Mouse (Mus musculus) T-helper 2 cell (primary cell): ENCODE measurements around the gene Ep300.
"Not testable (repeated sequence)": the region's sequence is repeated elsewhere in the genome, so short reads cannot be mapped to it uniquely, and the experiment has no call there.

Experiments used
- in situ Hi-C: fragments of 300-600 bp; cut with MboI, MseI; formaldehyde crosslinking; loops from one replicate; pipeline ENCODE4 v1.15.1; 2025; ENCODE audit warnings: high pct_unique_total_duplicates

Ep300 gene

DNA sequence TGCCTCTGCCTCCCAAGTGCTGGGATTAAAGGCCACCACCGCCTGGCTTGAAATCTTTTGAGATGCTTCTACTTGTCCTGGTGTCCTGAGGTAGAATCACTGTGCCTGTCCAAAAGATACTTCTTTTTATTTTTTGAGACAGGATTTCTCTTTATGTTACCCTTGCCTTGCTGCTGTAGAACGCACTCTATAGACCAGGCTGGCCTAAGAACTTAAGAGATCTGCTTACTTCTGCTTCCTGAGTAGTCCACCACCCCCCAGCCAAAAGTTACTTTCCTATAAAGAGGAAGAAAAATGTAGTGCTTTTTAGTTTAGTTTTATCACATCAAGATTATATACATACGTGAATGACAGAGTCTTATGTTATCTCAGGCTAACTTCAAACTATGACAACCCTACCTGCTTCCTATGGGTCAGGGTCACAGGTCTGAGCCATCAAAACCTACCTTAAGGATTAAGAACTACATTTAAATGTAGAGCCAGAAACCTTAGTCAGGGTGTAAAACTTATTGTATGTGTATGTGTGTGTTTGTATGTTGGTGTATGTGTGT lies 9.1 kb downstream of the Ep300 start:
- in situ Hi-C loops, result no loop called here

DNA sequence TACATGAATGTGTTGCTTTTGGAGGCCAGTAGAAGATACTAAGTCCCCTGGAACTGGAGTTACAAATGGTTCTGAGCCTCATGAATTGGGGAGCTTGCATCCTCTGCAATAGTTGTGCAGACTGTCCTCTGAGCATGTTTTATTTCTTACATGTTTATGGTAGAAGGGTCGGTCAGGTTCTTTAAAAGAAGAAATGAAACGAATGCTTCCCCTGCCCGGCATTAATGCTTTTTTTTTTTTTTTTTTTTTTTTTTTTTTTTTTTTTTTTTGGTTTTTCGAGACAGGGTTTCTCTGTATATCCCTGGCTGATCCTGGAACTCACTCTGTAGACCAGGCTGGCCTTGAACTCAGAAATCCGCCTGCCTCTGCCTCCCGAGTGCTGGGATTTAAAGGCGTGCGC lies 13.6 kb downstream of the Ep300 start:
- in situ Hi-C loops, result not testable (repeated sequence)

DNA sequence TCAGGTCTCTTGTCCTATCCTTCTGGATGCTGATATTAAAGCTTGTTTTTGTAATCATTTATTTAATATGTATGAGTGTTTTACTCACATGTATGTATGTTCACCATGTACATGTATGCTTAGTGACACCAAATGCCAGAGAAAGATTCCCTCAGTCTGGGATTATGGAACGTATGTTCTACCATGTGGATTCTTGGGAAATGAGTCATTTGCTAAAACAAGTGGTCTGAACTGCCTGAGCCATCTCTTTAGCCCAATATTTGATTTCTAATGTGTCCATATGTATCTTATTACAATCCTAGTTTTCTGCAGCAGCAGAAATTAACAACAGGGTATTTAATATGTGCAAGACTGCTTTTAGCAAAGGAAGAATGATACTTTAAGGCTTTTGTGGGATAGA lies 20.1 kb downstream of the Ep300 start:
- in situ Hi-C loops, result loop anchor here (5.0 to 10.0 kb wide), 2 partner anchors 47 to 130 kb away; no protein-coding TSS in a partner anchor

DNA sequence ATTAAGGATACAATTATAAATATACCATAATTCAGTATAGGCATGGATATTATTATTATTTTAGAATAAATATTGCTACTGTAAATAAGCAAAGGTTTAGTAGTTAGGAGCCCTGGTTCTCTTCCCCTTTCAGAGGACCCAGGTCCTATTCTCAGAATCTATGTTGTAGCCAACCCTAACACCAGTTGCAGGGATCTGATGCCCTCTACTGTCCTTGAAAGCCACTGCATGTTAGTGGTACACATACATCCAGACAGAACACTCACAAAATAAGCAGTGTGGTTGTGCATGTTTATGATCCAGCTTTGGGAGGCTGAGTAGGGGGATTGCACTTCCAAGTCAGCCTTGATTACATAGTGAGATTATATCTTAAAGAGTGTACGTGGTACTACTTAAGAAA lies 21.5 kb downstream of the Ep300 start:
- in situ Hi-C loops, result loop anchor here (5.0 to 10.0 kb wide), 2 partner anchors 46 to 132 kb away; no protein-coding TSS in a partner anchor

DNA sequence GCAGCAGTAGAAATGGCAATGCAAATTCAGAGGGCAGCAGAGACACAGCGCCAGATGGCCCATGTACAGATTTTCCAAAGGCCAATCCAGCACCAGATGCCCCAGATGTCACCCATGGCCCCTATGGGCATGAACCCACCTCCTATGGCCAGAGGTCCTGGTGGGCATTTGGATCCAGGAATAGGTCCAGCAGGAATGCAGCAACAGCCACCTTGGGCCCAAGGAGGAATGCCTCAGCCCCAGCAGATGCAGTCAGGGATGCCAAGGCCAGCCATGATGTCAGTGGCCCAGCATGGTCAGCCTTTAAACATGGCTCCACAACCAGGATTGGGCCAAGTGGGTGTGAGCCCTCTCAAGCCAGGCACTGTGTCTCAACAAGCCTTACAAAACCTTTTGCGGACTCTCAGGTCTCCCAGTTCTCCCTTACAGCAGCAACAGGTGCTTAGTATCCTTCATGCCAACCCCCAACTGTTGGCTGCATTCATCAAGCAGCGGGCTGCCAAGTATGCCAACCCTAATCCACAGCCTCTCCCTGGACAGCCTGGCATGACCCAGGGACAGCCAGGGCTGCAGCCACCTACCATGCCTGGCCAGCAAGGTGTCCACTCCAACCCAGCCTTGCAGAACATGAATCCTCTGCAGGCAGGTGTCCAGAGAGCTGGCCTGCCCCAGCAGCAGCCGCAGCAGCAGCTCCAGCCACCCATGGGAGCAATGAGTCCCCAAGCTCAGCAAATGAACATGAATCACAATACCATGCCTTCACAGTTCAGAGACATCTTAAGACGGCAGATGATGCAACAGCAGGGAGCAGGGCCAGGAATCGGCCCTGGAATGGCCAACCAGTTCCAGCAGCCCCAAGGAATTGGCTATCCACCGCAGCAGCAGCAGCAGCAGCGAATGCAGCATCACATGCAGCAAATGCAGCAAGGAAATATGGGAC lies 64.6 kb downstream of the Ep300 start:
- in situ Hi-C loops, result loop anchor here (5.0 kb wide), 1 partner anchor 42 kb away; no protein-coding TSS in a partner anchor

DNA sequence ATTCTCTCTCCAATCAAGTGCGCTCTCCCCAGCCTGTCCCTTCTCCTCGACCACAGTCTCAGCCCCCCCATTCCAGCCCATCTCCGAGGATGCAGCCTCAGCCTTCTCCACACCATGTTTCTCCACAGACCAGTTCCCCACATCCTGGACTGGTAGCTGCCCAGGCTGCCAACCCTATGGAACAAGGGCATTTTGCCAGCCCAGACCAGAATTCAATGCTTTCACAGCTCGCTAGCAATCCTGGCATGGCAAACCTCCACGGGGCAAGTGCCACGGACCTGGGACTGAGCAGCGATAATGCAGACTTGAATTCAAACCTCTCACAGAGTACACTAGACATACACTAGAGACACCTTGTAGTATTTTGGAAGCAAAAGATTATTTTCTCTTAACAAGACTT lies 65.5 kb downstream of the Ep300 start:
- in situ Hi-C loops, result loop anchor here (5.0 kb wide), 1 partner anchor 43 kb away; no protein-coding TSS in a partner anchor

DNA sequence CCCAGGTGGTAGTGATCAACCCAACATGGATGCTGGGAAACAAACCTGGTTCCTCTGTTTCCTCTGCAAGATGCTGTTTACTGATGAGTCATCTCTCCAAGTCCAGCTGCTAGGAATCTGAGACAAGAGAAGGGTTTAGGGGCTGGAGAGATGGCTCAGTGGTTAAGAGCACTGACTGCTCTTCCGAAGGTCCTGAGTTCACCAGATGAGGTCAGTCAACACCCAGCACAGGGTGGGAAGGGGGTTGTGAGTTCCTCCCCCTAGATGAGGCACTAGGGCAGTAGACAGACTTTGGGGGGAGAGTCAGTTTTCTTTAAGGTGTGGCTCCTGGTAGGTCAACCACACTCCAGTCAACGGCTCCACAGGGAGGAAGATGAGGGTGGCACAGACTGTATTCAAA lies 76.5 kb downstream of the Ep300 start:
- in situ Hi-C loops, result no loop called here

DNA sequence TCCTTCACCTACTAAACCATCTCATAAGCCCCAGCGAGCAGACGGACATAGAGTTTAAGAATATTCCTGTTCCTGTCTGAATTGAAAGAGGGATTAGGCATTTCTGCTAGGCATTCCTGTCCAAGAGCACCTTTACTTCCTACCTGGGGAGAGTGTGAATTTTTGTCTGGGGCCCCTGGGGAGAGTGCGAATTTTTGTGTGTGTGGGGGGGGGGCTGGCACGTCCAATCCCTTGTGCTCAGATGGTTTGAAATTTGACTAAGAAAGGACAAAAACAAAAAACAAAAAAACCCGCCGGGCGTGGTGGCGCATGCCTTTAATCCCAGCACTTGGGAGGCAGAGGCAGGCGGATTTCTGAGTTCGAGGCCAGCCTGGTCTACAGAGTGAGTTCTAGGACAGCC lies 78.1 kb downstream of the Ep300 start:
- in situ Hi-C loops, result no loop called here

DNA sequence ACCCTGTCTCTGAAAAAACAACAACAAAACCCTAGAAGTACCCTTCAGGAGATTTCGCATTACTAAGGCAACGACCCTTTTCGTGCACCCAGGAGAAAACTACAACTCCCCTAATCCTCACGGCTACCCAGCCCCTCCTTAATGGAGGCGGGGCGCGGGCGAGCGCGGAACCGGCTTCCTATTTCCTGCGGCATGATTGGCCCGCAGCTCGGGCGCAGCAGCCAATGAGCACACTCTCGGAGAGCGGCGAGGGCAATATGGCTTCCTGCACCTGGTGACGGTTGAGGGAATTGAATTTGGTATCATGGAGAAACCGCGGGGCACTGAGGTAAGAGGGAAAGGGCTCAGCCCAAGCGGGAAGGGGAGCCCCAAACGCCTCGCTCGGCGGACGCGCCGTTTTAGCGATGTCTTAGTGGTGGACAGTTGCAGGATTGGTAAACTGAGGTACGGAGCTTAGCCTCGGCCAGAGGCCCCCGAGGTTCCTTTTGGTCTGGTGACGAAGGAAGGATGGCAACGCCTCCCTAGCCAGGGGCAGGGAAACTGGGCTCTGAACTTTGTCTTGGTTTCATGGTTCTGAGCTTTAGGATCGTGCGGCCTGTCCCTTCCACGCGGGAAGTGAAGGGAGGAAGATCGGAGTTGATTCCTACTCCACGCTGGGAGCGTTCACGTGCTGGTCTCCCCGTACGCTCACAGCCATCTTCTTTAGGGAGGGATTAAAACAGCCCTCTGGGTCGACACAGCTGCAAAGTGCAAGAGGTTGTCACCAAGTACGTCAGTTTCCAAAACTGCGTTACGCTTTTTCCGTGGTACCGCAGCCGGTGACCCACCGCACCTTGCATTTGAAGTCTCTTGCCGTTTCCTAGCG lies 78.8 kb downstream of the Ep300 start, which contains the start of gene L3mbtl2:
TSS of gene L3mbtl2 (plus strand) at position 193 of the 865 bp plus-strand sequence.
- in situ Hi-C loops, result no loop called here

DNA sequence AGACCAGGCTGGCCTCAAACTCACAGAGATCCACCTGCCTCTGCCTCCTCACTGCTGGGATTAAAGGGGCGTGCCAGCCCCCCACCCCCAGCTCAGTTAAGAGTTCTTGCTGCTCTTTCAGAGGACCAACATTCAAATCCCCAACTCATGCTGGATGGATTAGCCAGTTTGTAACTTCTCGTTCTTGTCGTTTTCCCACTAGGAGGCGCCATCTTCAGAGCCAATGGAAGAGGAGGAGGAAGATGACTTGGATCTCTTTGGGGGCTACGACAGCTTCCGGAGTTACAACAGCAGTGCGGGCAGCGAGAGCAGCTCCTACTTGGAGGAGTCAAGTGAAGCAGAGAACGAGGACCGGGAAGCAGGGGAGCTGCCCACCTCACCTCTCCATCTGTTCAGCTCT lies 81.8 kb downstream of the Ep300 start:
- in situ Hi-C loops, result no loop called here

DNA sequence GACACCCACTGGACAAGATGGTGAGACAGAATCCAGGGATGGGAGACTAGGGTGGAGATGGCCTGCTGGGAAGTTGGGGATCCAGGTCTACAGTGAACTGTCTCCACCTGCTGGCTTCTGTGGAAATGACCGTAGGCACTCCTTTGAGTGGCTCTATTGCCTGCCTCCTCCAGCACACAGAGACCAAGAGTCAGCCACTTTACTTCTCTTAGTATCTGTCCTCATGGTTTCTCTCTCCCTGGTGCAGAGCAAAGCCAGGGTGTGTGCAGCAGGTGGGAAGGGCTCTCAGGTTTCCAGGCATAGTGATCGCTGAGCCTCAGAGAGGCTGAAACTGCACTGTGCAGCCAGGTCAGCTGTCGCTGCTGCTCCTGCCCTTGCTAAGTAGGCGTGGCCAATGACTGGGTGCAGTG lies 85.1 kb downstream of the Ep300 start:
- in situ Hi-C loops, result no loop called here

DNA sequence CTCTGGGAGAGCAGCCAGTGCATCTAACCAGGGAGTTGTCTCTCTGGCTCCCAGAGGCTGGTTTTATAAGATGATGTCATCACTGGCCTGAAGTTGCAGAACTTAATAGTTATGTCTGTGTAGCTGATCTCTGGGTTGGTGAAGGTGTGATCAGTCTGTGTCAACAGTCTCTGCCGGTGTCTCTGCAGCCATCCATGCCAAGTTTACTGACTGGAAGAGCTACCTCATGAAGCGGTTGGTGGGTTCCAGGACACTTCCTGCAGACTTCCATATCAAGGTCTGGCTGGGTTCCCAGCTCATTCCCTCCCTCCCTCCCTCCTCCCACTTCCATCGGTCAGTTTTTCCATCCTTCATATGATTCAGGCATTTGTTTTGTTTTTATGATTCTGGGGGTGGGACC lies 91.5 kb downstream of the Ep300 start:
- in situ Hi-C loops, result no loop called here

DNA sequence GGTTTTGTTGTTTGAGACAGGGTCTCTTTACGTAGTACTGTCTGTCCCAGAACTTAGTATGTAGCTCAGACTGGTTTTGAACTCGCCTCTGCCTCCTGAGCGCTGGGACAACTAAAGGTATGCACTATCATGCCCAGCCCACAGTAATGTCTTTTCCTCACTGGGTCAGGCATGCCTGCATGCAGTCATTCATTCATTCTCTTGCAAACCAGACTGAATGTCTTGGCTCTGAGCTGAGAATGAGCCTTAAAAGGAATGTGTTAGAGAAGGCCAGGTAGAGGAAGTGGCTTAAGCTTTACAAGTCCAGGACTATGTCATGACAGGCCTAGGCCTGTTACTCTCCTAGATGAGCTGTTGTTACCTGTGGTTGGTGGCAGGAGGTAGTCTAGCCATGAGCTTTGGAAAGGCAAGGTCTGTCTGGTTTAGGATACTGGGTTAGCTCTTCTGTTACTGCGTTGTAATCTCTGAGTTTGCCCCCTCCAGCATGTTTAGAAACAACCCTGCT lies 95.2 kb downstream of the Ep300 start:
- in situ Hi-C loops, result no loop called here

DNA sequence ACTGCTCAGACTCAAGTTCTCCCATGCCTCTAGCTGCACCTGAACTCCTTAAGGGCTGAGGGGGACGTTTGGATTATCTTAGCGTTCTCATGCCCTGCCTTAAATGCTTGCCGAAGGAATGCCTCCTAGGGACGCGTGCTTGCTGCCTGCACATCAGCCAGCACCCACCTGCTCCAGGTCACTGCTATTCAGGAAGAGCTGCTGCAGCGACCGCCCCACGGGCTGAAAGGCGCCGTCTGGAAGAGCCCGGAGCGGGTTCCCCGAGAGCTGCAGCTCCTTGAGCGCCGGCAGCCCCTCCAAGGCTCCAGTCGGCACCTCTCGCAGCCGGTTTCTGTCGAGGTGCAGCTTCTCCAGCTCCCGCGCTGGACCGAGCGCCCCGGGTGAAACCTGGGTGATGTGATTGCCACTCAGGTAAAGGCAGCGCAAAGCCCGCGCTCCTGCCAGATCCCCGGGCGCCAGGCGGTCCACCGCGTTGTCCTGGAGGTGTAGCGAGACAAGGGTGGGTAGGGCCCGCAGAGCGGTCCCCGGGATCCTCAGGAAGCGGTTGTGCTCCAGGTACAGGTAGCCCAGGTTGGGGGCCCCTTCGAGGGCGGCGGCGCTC lies 108.3 kb downstream of the Ep300 start:
- in situ Hi-C loops, result no loop called here

DNA sequence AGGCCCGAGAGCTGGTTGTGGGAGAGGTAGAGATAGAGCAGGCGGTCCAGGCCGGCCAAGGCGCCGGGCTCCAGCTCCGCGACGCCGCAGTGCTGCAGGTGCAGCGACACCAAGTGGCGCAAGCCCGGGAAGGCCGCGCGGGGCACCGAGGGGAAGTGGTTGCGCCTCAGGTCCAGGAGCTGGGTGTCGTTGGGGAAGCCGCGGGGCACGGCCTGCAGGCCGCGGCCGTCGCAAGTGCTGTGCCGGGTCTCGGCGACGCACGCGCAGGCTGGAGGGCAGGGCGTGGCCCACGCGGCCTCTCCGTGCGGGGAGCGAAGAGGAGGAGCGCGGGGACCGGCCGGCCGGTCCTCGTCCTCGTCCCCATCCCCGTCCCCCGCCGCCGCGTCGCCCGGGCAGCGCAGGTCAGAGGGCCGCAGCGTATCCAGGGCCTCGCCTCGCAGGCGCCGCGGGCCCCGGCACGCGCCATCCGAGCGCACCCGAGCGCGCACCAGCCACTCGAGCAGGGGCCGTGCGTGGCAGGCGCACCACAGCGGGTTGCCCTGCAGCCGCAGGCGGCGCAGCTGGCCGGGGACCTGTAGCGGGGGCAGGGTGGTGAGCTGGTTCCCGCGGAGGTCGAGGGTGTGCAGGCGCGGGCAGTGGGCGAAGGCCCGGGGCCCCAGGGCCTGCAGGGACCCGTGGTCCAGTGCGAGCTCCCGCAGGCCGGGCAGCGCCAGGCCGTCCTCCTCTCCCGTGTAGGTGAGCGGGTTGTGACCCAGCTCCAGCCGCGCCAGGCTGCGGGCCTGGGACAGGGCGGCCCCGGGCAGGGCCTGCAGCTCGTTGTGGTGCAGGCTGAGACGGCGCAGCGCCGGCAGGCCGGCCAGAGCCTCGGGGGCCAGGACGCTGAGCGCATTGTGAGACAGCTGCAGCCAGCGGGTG lies 109.1 kb downstream of the Ep300 start:
- in situ Hi-C loops, result no loop called here

DNA sequence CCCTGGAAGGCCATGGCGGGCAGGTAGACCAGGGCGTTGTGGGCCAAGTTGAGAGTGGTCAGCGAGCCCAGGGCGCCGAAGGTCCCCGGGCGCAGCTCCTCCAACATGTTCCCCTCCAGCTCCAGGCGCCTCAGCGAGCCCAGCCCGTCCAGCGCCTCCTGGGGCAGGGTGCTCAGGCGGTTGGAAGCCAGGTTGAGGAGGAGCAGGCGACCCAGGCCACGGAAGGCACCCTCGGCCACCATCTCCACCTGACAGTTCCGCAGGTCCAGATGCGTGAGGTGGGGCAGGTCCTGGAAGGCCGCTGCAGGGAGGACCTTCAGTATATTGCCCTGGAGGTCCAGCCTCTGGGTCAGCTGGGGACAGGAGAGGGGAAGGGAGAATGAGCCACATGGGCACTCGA lies 109.7 kb downstream of the Ep300 start:
- in situ Hi-C loops, result no loop called here

DNA sequence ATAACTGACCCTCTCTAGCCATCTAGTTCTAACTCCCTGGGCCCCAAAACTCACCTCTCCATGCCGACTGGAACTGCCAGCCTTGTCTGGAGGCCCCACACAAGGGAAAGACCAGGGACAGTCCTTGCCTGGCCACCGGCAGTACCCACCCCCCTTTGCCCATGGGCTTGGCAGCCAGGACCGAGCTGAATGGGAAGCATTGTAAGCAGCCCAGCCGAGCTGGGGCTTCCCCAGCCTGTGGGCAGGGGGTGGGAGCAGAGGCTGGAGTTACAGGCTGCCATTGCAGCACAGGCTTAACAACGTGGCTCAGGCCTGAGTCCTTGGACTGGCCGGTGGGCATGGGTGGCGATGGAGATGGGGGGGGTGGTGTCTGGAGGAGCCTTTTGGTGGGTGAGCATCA lies 112.0 kb downstream of the Ep300 start, which contains the start of gene Chadl:
TSS of gene Chadl (minus strand) at position 113 of the 400 bp plus-strand sequence.
- in situ Hi-C loops, result no loop called here

DNA sequence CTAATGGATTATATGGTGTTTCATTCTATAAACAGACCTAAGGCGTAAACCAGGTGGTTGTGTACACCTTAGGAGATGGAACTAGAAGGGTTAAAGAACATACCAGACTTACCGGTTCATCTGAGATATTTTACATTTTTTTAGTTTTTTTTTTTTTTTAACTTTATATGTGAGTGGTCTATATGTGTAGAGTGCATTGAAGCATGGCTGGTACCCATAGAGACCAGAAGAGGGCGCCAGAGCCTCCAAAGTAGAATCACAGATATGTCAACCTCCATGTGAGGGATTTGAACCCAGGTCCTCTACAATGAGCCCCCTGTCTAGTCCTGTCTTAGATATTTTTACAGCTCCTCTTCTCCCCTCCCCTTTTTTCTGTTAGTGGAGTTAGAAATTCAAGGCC lies 112.7 kb downstream of the Ep300 start:
- in situ Hi-C loops, result no loop called here

DNA sequence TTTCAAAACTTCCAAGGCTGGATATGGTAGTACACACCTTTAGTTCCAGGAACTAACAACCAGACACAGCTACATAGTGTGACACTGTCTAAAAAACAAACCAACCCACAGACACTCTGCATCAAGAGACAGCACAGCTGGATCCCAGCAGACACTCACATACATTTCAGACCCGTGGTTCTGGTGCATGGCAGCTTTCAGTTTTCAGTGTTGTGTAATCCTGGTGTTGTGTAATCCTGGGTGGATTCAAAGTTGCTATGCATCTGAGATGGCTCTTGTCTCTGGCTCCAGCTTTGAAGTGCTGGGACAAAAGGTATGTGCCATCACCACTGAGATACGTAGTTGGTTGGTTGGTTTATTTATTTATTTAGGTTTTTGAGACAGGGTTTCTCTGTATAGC lies 113.4 kb downstream of the Ep300 start:
- in situ Hi-C loops, result no loop called here

DNA sequence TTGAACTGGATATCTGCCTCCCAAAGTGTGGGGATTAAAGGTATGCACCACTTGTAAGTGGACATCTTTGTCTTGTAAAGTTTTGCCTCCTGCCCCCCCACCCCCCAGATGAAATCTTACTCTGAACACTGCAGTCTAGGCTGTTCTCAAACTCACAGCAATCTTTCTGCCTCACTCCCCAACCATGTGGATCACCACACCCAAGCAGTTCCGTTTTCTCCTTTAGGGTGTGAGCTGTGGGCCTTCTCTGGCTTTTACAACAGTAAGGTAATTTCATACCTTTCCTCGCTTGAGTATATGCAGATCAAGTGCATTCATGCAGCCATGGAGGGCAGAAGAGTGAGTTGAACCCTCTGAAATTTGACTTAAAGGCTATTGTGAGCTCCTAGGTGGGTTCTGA lies 115.0 kb downstream of the Ep300 start:
- in situ Hi-C loops, result no loop called here
